Mouse (Mus musculus) stomach, embryonic 16.5 days (tissue): Measurements from ENCODE around the gene Klf6. TPM values are rescaled to one million over a fixed set of nuclear protein-coding genes. Genes with fewer than 3 reads are reported as not detected.

Experiments used
- ATAC-seq: fragments of 200-750 bp; cut with Nextera tagmentation; 2 replicates; pipeline ENCODE4 v1.8.0; 2017; ENCODE audit warnings: moderate number of reproducible peaks, moderate TSS enrichment; ENCODE audit not compliant: insufficient read depth, low FRiP score
- H3K27ac ChIP-seq: fragments of 300-500 bp; sonication (generic); 2 replicates; pipeline ENCODE4 v1.5.1; 2014; ENCODE audit warnings: low read length
- H3K27me3 ChIP-seq: fragments of 300-500 bp; sonication (generic); 2 replicates; pipeline ENCODE4 v1.6.1; 2014; ENCODE audit warnings: low read length, control low read depth, mixed read lengths; ENCODE audit not compliant: control insufficient read depth, insufficient read depth
- H3K36me3 ChIP-seq: fragments of 300-500 bp; sonication (generic); 2 replicates; pipeline ENCODE4 v1.6.1; 2014; ENCODE audit warnings: low read length; ENCODE audit not compliant: control insufficient read depth, insufficient read depth
- H3K4me1 ChIP-seq: fragments of 300-500 bp; sonication (generic); 2 replicates; pipeline ENCODE4 v1.6.1; 2014; ENCODE audit warnings: low read length, control low read depth, mixed read lengths; ENCODE audit not compliant: control insufficient read depth, insufficient read depth
- H3K4me2 ChIP-seq: fragments of 300-500 bp; sonication (generic); 2 replicates; pipeline ENCODE4 v1.6.1; 2014; ENCODE audit warnings: low read depth, low read length, mixed read lengths
- H3K4me3 ChIP-seq: fragments of 300-500 bp; sonication (generic); replicated peaks from 2 replicates; pipeline ENCODE4 v1.5.1; 2014; ENCODE audit warnings: mild to moderate bottlenecking, low read length
- H3K9ac ChIP-seq: fragments of 300-500 bp; sonication (generic); 2 replicates; pipeline ENCODE4 v1.6.1; 2014; ENCODE audit warnings: low read length
- H3K9me3 ChIP-seq: fragments of 300-500 bp; sonication (generic); replicated peaks from 2 replicates; pipeline ENCODE4 v1.6.1; 2016; ENCODE audit warnings: low read length, control low read depth; ENCODE audit not compliant: control insufficient read depth
- WGBS: fragments of 180-500 bp; shearing (Covaris S2); extraction: QIAGEN DNeasy Blood & Tissue Kit; methylation state at CpG from one replicate; pipeline ENCODE4 v1.1.7; 2014; 5-methylcytosine and 5-hydroxymethylcytosine counted together
- polyA plus RNA-seq: library from polyadenylated mRNA; unstranded; fragments of >200 nt; fragmentation: Nextera tagmentation; extraction: Ambion mirVana; gene quantifications from 2 replicates; pipeline ENCODE4 v1.2.1, GENCODE M21; 2015

Klf6 gene
- polyA plus RNA-seq, 1 experiment from 2014 or later, result 99.4 TPM

DNA sequence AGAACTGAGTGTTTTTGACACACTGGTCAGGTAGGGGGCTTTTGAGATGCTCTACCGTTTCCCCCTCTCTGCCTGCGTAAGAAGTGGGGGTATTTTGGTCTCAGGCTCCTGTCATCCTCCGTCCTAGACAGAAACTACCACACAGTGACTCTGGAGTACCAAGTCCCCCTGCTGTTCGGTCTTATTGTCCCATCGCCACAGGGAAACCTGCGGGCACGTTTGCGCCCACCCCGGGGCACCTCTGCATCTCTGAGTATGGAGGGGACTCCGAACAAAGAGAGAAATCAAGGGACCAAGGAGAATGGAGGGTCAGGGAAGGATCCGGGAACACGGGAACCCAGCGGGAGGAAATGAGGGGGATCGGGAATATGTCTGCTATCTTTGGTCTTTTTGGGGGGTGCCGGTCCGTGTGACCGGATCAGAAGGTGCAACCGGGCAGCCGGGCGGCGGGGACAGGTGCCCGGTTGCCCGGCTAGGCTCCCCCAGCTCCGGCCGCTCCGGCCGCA lies 578 bp upstream of the Klf6 start:
- WGBS, result under 1% methylated on average over 27 of the region's 27 CpGs
- H3K27me3 ChIP-seq, result no peaks in the 10 kb centered on the region
- peaks cover 14% of the 10 kb centered on the region for H3K4me1 ChIP-seq
- peak overlapping the region; percentile 99 for H3K27ac ChIP-seq
- H3K9me3 ChIP-seq, result no peaks in the 10 kb centered on the region
- peak overlapping the region; percentile 98 for H3K9ac ChIP-seq
- peak overlapping the region; percentile 86 for H3K4me2 ChIP-seq
- ATAC-seq, result peak; percentile 14; the same call in 1 of the 2 replicates
- no peaks in the 10 kb centered on the region for H3K36me3 ChIP-seq
- H3K4me3 ChIP-seq, result peak overlapping the region; percentile 89

GRCm38 (mm10) chr13:5862003-5862625 lies 832 bp downstream of the Klf6 start:
- H3K4me3 ChIP-seq, result peak overlapping the region; percentile 89
- H3K27ac ChIP-seq, result peak overlapping the region; percentile 99
- H3K27me3 ChIP-seq, result no peaks in the 10 kb centered on the region
- peak overlapping the region; percentile 66 for H3K4me2 ChIP-seq
- under 1% methylated on average over 20 of the region's 20 CpGs for WGBS
- H3K9me3 ChIP-seq, result no peaks in the 10 kb centered on the region
- H3K4me1 ChIP-seq, result peaks cover 17% of the 10 kb centered on the region
- no peak for ATAC-seq
- H3K9ac ChIP-seq, result peak overlapping the region; percentile 92
- H3K36me3 ChIP-seq, result peaks cover 10% of the 10 kb centered on the region; the same call in 1 of the 2 replicates

- Histone ChIP-seq H3K9me3 (no peaks in the 10 kb centered on the region), H3K27me3 (no peaks in the 10 kb centered on the region), H3K9ac (peak overlapping the region; percentile 92), H3K4me2 (peak overlapping the region; percentile 66), H3K4me3 (peak overlapping the region; percentile 89), H3K36me3 (peaks cover 17% of the 10 kb centered on the region; the same call in 1 of the 2 replicates), H3K4me1 (peaks cover 20% of the 10 kb centered on the region), H3K27ac (peak overlapping the region; percentile 99)
- no peak for ATAC-seq
- 2% methylated on average over 16 of the region's 16 CpGs for WGBS
Measured at GRCm38 (mm10) chr13:5862626-5863407, 1.5 kb downstream of the Klf6 start.

DNA sequence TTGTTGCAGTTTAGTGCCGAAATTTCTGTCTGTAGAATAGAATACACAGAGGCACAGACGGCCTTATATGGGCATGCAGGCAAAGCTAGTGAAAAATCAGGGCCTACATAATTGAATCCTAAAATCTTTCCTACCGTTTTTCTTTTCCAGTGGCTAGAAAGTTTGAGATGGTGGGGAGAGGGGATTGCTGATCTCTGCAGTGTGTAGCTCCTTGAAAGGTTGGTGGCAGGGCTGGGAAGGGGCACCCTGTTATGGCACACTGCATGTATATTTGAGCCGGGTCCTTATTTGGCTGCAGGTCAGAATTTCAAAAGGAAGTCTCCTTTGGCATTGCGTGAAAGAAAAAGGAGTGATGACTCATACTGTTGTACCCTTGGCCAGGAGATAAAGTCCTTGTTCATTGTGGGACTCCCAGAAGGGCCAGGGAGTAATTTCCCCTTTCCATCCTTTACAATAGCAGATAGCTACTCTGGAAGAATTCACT lies 2.2 kb downstream of the Klf6 start:
- peak overlapping the region; percentile 92 for H3K9ac ChIP-seq
- H3K27me3 ChIP-seq, result no peaks in the 10 kb centered on the region
- H3K4me2 ChIP-seq, result peak overlapping the region; percentile 66
- H3K27ac ChIP-seq, result peak overlapping the region; percentile 99
- WGBS, result under 1% methylated on average over 5 of the region's 5 CpGs
- H3K9me3 ChIP-seq, result no peaks in the 10 kb centered on the region
- ATAC-seq, result no peak
- peaks cover 20% of the 10 kb centered on the region for H3K4me1 ChIP-seq
- peaks cover 19% of the 10 kb centered on the region; the same call in 1 of the 2 replicates for H3K36me3 ChIP-seq
- peak overlapping the region; percentile 89 for H3K4me3 ChIP-seq

DNA sequence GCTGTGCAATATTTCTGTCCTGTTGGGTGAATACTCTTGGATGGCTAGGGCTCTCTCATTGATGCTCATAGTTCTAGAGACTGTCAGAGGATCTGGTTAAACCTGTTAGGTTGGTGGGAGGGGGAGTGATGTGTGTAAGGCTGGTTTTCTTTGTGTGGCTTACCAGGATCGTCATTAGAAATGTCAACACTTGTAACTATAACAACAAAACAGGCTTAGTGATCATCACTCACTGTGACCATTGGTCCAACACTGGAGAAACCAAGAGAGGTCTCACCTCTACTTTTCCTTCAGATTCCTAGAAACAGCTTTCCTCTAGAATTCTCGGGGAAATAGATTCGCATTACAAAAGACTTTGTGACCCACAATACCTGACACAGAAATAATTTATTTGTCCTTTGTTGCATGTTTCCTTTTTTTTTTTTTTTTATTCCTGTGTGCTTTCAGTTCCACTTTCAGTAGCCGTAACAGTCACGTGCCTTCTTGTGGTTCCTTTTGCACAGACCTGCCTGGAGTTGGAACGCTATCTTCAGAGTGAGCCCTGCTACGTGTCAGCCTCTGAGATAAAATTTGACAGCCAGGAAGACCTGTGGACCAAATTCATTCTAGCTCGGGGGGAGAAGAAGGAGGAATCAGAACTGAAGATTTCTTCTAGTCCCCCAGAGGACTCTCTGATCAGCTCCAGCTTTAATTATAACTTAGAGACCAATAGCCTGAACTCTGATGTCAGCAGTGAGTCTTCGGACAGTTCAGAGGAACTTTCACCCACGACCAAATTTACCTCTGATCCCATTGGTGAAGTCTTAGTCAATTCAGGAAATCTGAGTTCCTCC lies 3.2 kb downstream of the Klf6 start:
- Histone ChIP-seq H3K4me2 (peak overlapping the region; percentile 66), H3K4me3 (peak overlapping the region; percentile 89), H3K9me3 (no peaks in the 10 kb centered on the region), H3K27ac (peak overlapping the region; percentile 69; the same call in 1 of the 2 replicates), H3K4me1 (peaks cover 22% of the 10 kb centered on the region), H3K36me3 (peaks cover 19% of the 10 kb centered on the region; the same call in 1 of the 2 replicates), H3K27me3 (no peaks in the 10 kb centered on the region), H3K9ac (peak overlapping the region; percentile 68)
- WGBS, result 46% methylated on average over 10 of the region's 10 CpGs
- no peak for ATAC-seq

- ATAC-seq, result no peak
- peak overlapping the region; percentile 89 for H3K4me3 ChIP-seq
- 87% methylated on average over 9 of the region's 9 CpGs for WGBS
- peaks cover 27% of the 10 kb centered on the region for H3K4me1 ChIP-seq
- no peaks in the 10 kb centered on the region for H3K9me3 ChIP-seq
- H3K9ac ChIP-seq, result peak overlapping the region; percentile 20; the same call in 1 of the 2 replicates
- peak overlapping the region; percentile 66 for H3K4me2 ChIP-seq
- peak overlapping the region; percentile 25; the same call in 1 of the 2 replicates for H3K27ac ChIP-seq
- no peaks in the 10 kb centered on the region for H3K27me3 ChIP-seq
- H3K36me3 ChIP-seq, result peaks cover 19% of the 10 kb centered on the region; the same call in 1 of the 2 replicates
Measured at GRCm38 (mm10) chr13:5865098-5865415, 3.8 kb downstream of the Klf6 start.

GRCm38 (mm10) chr13:5866091-5866490 lies 4.8 kb downstream of the Klf6 start:
- ATAC-seq, result no peak
- Histone ChIP-seq H3K9ac (no peak overlapping the region), H3K27me3 (no peaks in the 10 kb centered on the region), H3K36me3 (peaks cover 19% of the 10 kb centered on the region; the same call in 1 of the 2 replicates), H3K27ac (no peak overlapping the region), H3K4me2 (peak overlapping the region; percentile 66), H3K9me3 (no peaks in the 10 kb centered on the region), H3K4me3 (no peak overlapping the region), H3K4me1 (peaks cover 32% of the 10 kb centered on the region)
- 80% methylated on average over 6 of the region's 6 CpGs for WGBS

GRCm38 (mm10) chr13:5866532-5866931 lies 5.2 kb downstream of the Klf6 start:
- ATAC-seq, result no peak

More at GRCm38 (mm10) chr13:5866532-5866931, 5.2 kb downstream of the Klf6 start:
- H3K27me3 ChIP-seq, result no peaks in the 10 kb centered on the region
- no peak overlapping the region for H3K27ac ChIP-seq
- H3K9me3 ChIP-seq, result no peaks in the 10 kb centered on the region
- WGBS, result 90% methylated on average over 5 of the region's 5 CpGs
- no peak overlapping the region for H3K9ac ChIP-seq
- H3K4me1 ChIP-seq, result peaks cover 32% of the 10 kb centered on the region
- H3K4me3 ChIP-seq, result no peak overlapping the region
- H3K4me2 ChIP-seq, result no peak overlapping the region
- peaks cover 19% of the 10 kb centered on the region; the same call in 1 of the 2 replicates for H3K36me3 ChIP-seq
